Mouse (Mus musculus) embryonic facial prominence, embryonic 10.5 days (tissue): ENCODE results near the gene Mrps27. TPM values are rescaled to one million over a fixed set of nuclear protein-coding genes. Genes with fewer than 3 reads are reported as not detected.
A peak's percentile ranks its signal among the peaks of the same experiment; 100 is the strongest.

Source experiments
- DNase-seq: peaks from one replicate; pipeline ENCODE4 v3.0.0-alpha.2; 2017; ENCODE audit warnings: low spot score
- H3K27ac ChIP-seq: fragments of 300-500 bp; sonication (generic); replicated peaks from 2 replicates; pipeline ENCODE4 v1.5.1; 2016; ENCODE audit warnings: mild to moderate bottlenecking
- H3K27me3 ChIP-seq: fragments of 300-500 bp; sonication (generic); replicated peaks from 2 replicates; pipeline ENCODE4 v1.6.1; 2016; ENCODE audit warnings: low read depth, mild to moderate bottlenecking; ENCODE audit not compliant: poor library complexity, severe bottlenecking
- H3K36me3 ChIP-seq: fragments of 300-500 bp; sonication (generic); replicated peaks from 2 replicates; pipeline ENCODE4 v1.6.1; 2016; ENCODE audit warnings: mild to moderate bottlenecking, moderate library complexity
- H3K4me1 ChIP-seq: fragments of 300-500 bp; sonication (generic); 2 replicates; pipeline ENCODE4 v1.6.1; 2016
- H3K4me3 ChIP-seq: fragments of 300-500 bp; sonication (generic); 2 replicates; pipeline ENCODE4 v1.5.1; 2016; ENCODE audit warnings: mild to moderate bottlenecking, moderate library complexity
- H3K9me3 ChIP-seq: fragments of 300-500 bp; sonication (generic); 2 replicates; pipeline ENCODE4 v1.6.1; 2016; ENCODE audit warnings: mild to moderate bottlenecking
- WGBS: fragments of 180-500 bp; shearing (Covaris S2); methylation state at CpG from one replicate; pipeline ENCODE4 v1.1.7; 2016; 5-methylcytosine and 5-hydroxymethylcytosine counted together
- polyA plus RNA-seq: library from polyadenylated mRNA; unstranded; fragments of >200 nt; fragmentation: Nextera tagmentation; extraction: Ambion mirVana; gene quantifications from 2 replicates; pipeline ENCODE4 v1.2.1, GENCODE M21; 2016

Gene Mrps27
- polyA plus RNA-seq, 1 experiment from 2014 or later, result 82.8 TPM

DNA sequence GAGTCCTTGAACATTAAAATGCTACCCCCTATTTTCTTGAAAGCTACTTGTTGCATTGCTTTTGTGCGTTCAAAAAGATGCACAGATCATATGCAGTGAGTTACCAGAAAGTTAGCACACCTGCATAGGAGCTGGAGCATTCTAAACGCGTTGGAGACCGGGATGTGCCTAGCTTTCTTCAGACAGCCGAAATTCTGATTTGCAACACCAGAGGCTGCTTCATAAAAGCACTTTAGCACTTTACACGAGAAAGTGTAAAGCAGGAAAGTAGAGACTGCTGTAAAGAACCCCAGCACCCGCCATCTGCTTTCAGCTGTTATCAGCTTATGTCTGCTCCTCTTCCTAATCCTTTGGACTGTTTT, 8.9 kb downstream of the Mrps27 start:
- peaks cover 61% of the 10 kb centered on the region for H3K36me3 ChIP-seq
- H3K27ac ChIP-seq, result peak overlapping the region; percentile 84
- H3K9me3 ChIP-seq, result no peaks in the 10 kb centered on the region
- H3K27me3 ChIP-seq, result no peaks in the 10 kb centered on the region
- no peak for DNase-seq
- 23% methylated on average over 7 of the region's 7 CpGs for WGBS
- H3K4me3 ChIP-seq, result peak overlapping the region; percentile 56
- peaks cover 9% of the 10 kb centered on the region; the same call in 1 of the 2 replicates for H3K4me1 ChIP-seq

DNA sequence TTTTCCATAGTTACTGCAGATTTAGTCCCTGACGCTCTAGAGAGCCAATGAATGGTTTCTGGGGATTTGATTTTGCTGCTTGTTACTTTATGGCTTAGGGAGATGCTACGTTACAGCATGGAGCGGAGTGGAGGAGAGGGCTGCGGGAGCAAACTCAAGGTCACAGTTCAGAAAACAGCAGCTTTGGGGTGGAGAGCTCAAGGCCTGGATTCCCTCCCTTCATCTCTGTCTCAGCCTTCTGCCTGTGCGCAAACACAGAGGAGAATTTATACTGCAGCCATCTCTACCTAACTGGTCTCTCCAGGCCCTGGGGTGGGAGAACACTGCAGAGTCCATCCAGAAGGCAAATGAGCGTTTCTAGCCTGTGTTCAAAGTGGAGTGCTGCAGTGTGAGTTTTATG, 10.5 kb downstream of the Mrps27 start:
- no peak for DNase-seq
- Histone ChIP-seq H3K36me3 (peaks cover 62% of the 10 kb centered on the region), H3K9me3 (no peaks in the 10 kb centered on the region), H3K27me3 (no peaks in the 10 kb centered on the region), H3K27ac (no peak overlapping the region), H3K4me1 (peaks cover 9% of the 10 kb centered on the region; the same call in 1 of the 2 replicates), H3K4me3 (no peak overlapping the region)
- 92% methylated on average over 6 of the region's 6 CpGs for WGBS

DNA sequence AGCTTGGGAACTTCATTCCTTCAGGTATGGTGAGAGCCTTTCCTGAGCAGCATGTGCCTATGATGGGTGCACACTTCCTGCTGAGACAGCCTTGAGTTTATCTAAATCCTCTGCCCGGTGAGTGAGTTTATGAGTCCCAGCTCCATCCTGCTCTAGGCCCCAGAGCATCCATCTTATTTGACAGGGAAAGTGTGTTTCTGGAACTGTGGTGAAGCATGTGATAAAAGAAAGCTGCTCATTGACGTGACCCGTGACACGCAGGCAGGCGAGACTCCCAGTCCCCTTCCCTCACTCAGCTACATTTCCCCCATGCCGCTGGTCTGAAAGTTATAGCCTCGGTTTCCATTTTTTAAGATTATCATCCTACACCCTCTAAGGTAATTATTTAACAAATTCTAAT, 11.3 kb downstream of the Mrps27 start:
- no peak overlapping the region for H3K4me3 ChIP-seq
- H3K36me3 ChIP-seq, result peaks cover 60% of the 10 kb centered on the region
- no peaks in the 10 kb centered on the region for H3K9me3 ChIP-seq
- no peak for DNase-seq
- peaks cover 9% of the 10 kb centered on the region; the same call in 1 of the 2 replicates for H3K4me1 ChIP-seq
- no peak overlapping the region for H3K27ac ChIP-seq
- WGBS, result 90% methylated on average over 7 of the region's 7 CpGs
- H3K27me3 ChIP-seq, result no peaks in the 10 kb centered on the region

DNA sequence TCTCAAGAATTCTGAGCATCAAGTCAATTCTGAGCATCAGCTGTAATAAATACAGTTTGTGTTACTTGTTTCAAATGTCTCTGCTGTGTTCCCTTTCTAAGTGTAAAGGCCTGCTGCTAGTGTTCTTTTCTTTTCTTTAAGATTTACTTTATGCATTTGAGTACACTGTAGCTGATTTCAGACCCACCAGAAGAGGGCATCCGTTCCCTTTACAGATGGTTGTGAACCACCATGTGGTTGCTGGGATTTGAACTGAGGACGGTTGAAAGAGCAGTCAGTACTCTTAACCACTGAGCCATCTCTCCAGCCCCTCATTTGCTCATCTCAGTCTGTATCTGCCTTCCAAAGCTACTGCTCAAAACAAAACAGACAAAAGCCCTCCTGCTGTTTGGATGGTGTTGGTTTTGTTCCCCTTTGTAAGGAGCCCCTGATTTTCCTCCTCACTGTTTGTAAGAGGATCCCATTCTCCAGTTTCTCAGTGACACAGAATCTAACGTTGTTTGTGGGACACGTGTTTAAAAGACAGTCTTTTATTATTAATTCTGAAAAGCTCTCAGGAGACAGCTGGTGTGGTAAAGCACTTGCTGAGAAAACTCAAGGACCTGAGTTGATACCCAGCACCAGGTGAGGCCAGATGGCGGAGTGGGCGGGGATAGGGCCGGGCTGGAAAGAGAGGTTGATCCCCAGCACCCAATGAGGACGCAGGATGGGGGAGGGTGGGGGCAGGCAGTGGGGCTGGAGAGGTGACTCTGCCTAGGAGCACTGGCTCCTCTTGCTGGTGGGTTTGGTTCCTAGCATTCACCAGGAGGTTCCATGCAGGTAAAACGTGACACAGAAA, 12.1 kb downstream of the Mrps27 start:
- Histone ChIP-seq H3K27me3 (no peaks in the 10 kb centered on the region), H3K4me3 (no peak overlapping the region), H3K9me3 (no peaks in the 10 kb centered on the region), H3K4me1 (peaks cover 9% of the 10 kb centered on the region; the same call in 1 of the 2 replicates), H3K36me3 (peaks cover 60% of the 10 kb centered on the region), H3K27ac (no peak overlapping the region)
- peak; percentile 32 for DNase-seq
- WGBS, result 38% methylated on average over 9 of the region's 9 CpGs

DNA sequence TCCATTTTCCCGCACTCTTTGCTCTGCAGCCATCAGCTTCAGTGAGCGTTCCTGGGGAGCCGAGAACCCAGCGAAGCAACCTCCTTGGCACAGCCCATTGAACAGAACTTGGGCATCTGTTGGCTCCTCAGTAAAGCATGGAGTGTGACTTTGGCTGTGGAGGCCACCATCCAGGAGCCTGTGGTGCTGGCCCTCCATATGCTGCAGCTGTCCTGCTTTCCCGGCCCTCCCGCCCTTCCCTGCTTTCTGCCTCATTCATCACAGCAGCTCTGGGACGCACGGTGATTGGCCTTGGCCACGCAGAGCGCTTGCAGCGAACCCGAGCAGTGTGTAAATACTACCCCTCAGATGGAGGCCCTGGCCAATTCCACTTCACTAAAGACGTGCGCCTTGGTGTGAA, 14.3 kb downstream of the Mrps27 start:
- Histone ChIP-seq H3K36me3 (peaks cover 79% of the 10 kb centered on the region), H3K4me1 (peaks cover under 1% of the 10 kb centered on the region; the same call in 1 of the 2 replicates), H3K27ac (no peak overlapping the region), H3K4me3 (no peak overlapping the region), H3K9me3 (no peaks in the 10 kb centered on the region), H3K27me3 (no peaks in the 10 kb centered on the region)
- 93% methylated on average over 14 of the region's 14 CpGs for WGBS
- DNase-seq, result no peak

DNA sequence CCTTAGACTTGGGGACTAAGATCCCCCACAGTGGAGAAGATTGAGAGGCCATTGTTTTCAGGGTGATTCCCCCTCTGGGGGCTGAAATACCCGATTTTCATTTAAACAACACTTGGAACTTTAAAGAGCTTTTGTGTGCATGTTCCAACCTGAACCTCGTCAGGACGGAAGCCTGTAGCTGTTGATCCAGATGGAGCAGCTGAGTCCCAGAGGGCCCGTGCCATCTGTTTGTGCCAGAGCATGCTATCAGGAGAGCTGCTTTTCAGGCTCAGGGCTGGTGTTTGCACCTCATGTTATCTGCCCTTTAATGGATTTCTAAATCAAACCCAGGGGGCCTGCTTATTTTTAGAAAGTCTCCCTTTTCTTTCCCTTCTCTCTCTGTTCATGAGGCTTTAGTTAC, 19.3 kb downstream of the Mrps27 start:
- Histone ChIP-seq H3K36me3 (peaks cover 96% of the 10 kb centered on the region), H3K4me3 (no peak overlapping the region), H3K27ac (no peak overlapping the region), H3K27me3 (no peaks in the 10 kb centered on the region), H3K4me1 (no peaks in the 10 kb centered on the region), H3K9me3 (no peaks in the 10 kb centered on the region)
- DNase-seq, result no peak
- WGBS, result 60% methylated on average over 4 of the region's 4 CpGs

DNA sequence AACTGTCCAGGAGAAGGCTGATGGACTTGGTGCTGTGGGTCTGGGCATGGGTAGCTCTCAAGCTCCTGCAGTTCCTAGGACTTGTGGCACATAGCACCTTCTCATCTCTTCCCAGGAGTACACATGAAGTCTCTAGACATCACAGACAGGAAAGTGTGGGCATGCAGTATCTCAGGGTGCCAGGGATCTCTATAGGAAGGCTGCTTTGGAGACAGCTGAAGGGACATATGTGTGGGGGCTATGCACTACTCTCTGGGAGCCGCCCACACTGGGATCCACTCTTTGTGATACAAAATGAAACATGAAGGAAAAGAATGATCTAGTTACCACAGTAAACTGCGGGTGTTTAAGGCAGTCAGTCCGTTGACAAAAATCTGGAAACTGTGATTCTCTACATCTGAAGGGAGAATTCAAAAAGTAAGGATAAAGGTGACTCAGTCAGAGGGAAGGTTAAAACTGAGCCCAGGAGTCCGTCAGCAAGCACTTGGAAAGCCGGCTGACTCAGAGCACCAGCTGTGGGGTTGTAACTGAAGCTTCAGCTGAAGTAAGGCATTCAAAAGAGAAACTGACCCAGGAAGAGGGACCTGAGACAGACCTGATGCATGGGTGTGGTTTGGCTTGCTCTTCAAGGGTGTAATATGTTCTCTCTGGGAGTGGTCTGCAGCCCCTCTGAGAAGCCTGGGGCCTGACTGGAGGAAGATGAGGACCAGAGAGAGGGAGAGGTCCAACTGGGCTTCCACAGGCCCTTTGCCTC, 22.0 kb downstream of the Mrps27 start:
- WGBS, result 90% methylated on average over 5 of the region's 5 CpGs

DNA sequence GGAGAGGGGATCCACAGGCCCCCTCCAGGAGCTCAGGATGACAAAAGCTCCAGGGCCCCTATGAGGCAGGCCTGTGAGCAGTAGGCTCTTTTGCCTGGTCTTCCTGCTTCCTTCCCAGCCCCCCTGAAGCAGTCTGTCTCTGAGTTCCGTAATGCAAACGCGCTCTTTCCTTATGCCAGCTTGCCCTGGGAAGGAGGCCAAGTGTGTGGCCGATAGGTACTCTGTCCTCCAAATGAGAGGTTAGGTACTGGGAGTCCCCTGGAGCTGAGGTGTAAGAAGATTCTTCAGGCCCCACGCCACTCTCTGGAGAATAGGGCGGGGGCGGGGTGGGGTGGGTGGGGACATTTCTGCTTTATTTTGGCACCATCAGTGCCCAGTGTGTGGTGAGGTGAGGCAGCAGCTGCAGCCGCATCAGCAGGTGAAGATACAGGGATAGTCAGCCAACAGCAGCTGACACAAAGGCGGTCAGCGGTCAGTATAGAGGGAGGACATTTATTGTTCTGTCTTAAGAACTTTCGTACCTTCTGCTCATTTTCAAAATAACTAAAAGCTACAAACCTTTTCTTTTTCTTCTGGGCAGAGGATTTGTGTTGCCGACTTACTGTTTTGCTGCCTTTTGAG, 23.1 kb downstream of the Mrps27 start:
- Histone ChIP-seq H3K36me3 (peaks cover 82% of the 10 kb centered on the region), H3K4me3 (no peak overlapping the region), H3K27me3 (no peaks in the 10 kb centered on the region), H3K9me3 (no peaks in the 10 kb centered on the region), H3K4me1 (no peaks in the 10 kb centered on the region), H3K27ac (no peak overlapping the region)
- WGBS, result 91% methylated on average over 12 of the region's 12 CpGs
- DNase-seq, result no peak

More for the DNA sequence above, 22.0 kb downstream of the Mrps27 start:
- no peak overlapping the region for H3K4me3 ChIP-seq
- no peaks in the 10 kb centered on the region for H3K9me3 ChIP-seq
- no peaks in the 10 kb centered on the region for H3K4me1 ChIP-seq
- no peak for DNase-seq
- peaks cover 89% of the 10 kb centered on the region for H3K36me3 ChIP-seq
- H3K27me3 ChIP-seq, result no peaks in the 10 kb centered on the region
- H3K27ac ChIP-seq, result no peak overlapping the region

DNA sequence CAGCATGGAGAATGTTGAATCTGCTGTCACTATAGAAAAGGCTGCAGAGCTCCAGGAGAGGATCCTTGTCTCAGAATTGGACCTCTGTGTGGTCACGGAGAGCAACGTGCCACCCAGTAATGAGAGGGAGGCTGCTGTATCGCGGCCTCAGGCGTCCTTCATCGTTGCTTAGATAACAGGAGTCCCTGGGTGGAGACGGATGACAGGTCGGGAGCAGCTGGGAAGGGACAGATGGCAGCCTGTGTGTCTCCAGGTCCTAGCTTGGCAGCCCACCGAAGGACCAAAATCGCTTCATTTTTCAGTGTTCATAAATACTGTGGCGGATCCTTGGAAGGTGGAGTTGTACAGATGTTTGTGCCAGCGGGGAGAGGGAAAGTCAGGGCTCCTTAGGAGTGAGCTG, 24.5 kb downstream of the Mrps27 start:
- Histone ChIP-seq H3K4me3 (no peak overlapping the region), H3K9me3 (no peaks in the 10 kb centered on the region), H3K36me3 (peaks cover 67% of the 10 kb centered on the region), H3K4me1 (peaks cover 9% of the 10 kb centered on the region), H3K27ac (no peak overlapping the region), H3K27me3 (no peaks in the 10 kb centered on the region)
- no peak for DNase-seq
- 86% methylated on average over 12 of the region's 12 CpGs for WGBS

DNA sequence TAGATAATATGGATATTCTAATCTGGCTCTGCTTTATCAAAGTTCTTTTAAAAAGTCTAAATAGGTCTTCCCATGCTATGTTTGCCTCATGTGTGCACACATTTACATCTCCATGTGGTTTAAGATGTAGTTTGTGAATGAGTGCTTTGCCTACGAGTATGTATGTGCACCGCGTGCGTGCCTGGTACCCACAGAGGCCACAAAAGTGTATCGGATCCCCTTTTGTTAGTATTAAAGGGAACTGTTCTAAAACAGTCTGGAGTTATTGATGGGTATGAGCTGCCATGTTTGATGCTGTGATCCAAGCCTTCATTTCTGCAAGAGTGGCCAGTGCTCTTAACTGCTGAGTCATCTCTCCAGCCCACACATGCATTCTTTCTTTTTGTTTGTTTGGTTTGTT, 26.7 kb downstream of the Mrps27 start:
- Histone ChIP-seq H3K4me3 (no peak overlapping the region), H3K9me3 (no peaks in the 10 kb centered on the region)
- WGBS, result 95% methylated on average over 5 of the region's 5 CpGs

DNA sequence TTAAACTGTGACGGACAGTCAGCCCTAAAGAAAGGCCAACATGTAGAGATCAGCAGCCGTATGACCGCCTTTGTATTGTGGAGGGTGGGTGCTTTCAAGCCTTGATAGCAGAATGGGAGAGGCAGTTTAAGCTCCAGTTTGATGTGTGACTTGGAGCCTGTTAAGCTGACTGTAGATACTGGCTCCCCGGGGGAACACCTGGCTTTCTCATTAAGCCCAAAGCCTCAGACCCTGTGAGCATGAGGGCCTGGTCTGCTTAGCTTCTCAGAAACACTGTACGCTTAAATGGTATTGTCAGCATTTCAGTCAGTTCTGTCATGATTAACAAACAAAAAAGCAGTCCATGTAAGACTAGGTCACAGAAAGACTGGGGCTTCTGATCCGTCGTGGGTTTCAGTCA, 29.1 kb downstream of the Mrps27 start:
- no peaks in the 10 kb centered on the region for H3K27me3 ChIP-seq
- H3K27ac ChIP-seq, result peak overlapping the region; percentile 19; the same call in 1 of the 2 replicates
- peaks cover 22% of the 10 kb centered on the region for H3K4me1 ChIP-seq
- 84% methylated on average over 7 of the region's 7 CpGs for WGBS
- no peak overlapping the region for H3K4me3 ChIP-seq
- H3K9me3 ChIP-seq, result no peaks in the 10 kb centered on the region
- H3K36me3 ChIP-seq, result peaks cover 27% of the 10 kb centered on the region
- DNase-seq, result no peak

More for the DNA sequence above, 26.7 kb downstream of the Mrps27 start:
- Histone ChIP-seq H3K36me3 (peaks cover 45% of the 10 kb centered on the region), H3K27me3 (no peaks in the 10 kb centered on the region), H3K4me1 (peaks cover 20% of the 10 kb centered on the region), H3K27ac (no peak overlapping the region)
- DNase-seq, result no peak

DNA sequence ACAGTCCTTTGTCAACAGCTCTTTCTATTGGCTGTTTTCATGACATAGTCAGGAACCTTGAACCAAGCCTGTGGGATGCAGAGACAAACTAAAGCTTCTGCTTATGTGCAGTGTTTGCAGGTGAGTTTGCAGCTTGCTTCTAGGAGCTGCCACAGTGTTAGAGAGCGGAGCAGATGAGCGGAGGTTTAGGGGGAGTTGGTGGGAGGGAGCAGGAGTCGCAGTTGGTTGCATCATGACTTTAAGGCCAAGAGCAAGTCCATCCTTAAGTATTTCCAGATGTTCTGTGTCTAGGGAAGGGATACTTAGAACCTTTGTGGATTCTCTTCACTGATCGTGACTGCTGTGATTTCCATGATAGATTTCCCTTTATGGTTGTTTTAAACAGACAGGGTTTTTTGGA, 29.6 kb downstream of the Mrps27 start:
- WGBS, result 46% methylated on average over 4 of the region's 4 CpGs

More for the DNA sequence above, 29.6 kb downstream of the Mrps27 start:
- Histone ChIP-seq H3K4me3 (no peak overlapping the region), H3K27ac (peak overlapping the region; percentile 19; the same call in 1 of the 2 replicates), H3K27me3 (no peaks in the 10 kb centered on the region), H3K4me1 (peaks cover 22% of the 10 kb centered on the region), H3K36me3 (peaks cover 22% of the 10 kb centered on the region), H3K9me3 (no peaks in the 10 kb centered on the region)
- peak; percentile 33 for DNase-seq
